Mouse (Mus musculus) MEL (cell line): ENCODE data around the gene Ddx52.

Source experiments
- CHD2 ChIP-seq: IDR thresholded peaks from 2 replicates; pipeline ENCODE4 v1.6.1; 2011; ENCODE audit warnings: low read length, improper control_type of control experiment
- CTCF ChIP-seq, 3 experiments: IDR thresholded peaks in 2 of 3; conservative IDR thresholded peaks in 1 of 3; 2 replicates each; pipeline ENCODE4 v1.5.1; 2011 to 2012; ENCODE audit warnings: low read length in 3 of 3, low read depth in 2 of 3, mild to moderate bottlenecking in 2 of 3, improper control_type of control experiment in 1 of 3, inconsistent platforms in 1 of 3, mixed read lengths in 1 of 3, moderate library complexity in 1 of 3; ENCODE audit not compliant: control insufficient read depth in 1 of 3, insufficient read depth in 1 of 3, poor library complexity in 1 of 3, severe bottlenecking in 1 of 3
- MAFK ChIP-seq: IDR thresholded peaks from 2 replicates; pipeline ENCODE4 v1.6.1; 2011; ENCODE audit warnings: low read depth, mild to moderate bottlenecking, low read length, improper control_type of control experiment, borderline replicate concordance
- MAX ChIP-seq: IDR thresholded peaks from 2 replicates; pipeline ENCODE4 v1.6.1; 2011; ENCODE audit warnings: low read length, improper control_type of control experiment
- POLR2A ChIP-seq, 2 experiments: IDR thresholded peaks; 2 replicates each; pipeline ENCODE4 v1.6.1; 2011 to 2012; ENCODE audit warnings: low read length in 2 of 2, mild to moderate bottlenecking in 2 of 2, control low read depth in 1 of 2, improper control_type of control experiment in 1 of 2, low read depth in 1 of 2, moderate library complexity in 1 of 2; ENCODE audit not compliant: control insufficient read depth in 1 of 2, insufficient read depth in 1 of 2, poor library complexity in 1 of 2
- TAL1 ChIP-seq: IDR thresholded peaks from 2 replicates; pipeline ENCODE4 v1.6.1; 2012; ENCODE audit warnings: mild to moderate bottlenecking, inconsistent platforms, low read length, moderate library complexity, mixed read lengths
- UBTF ChIP-seq: IDR thresholded peaks from 2 replicates; pipeline ENCODE4 v1.6.1; 2012; ENCODE audit warnings: low read depth, mild to moderate bottlenecking, inconsistent platforms, low read length, improper control_type of control experiment, moderate library complexity, borderline replicate concordance; ENCODE audit not compliant: insufficient read depth
- USF1 ChIP-seq: IDR thresholded peaks from 2 replicates; pipeline ENCODE4 v1.6.1; 2014; ENCODE audit warnings: low read depth, mild to moderate bottlenecking, inconsistent platforms, low read length, improper control_type of control experiment, moderate library complexity
- ZNF384 ChIP-seq: IDR thresholded peaks from 2 replicates; pipeline ENCODE4 v1.6.1; 2012; ENCODE audit warnings: low read depth, mild to moderate bottlenecking, inconsistent platforms, low read length, improper control_type of control experiment

DNA sequence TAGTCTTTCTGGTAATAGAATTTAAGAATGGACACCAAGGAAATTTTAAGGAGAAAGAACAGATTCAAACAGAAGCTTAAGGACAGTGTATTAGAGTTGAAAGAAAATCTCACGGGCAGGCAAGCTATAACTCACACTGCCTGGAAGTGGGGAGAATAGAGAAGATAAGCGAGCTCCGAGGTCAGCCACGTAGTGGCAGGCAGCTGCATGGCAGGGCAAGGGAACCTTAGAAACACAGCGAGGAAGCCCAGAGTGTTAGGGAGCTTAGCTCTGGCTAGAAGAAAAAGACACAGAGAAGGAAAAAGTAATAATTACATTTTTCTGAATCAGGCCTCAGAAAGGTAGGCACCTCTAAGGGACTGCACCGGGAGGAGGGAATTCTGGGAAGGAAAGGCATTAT lies 38.1 kb downstream of the Ddx52 start:
- no peak for TF ChIP-seq POLR2A (IDR thresholded peaks at IDR 0.05; ENCODE audit: control insufficient read depth in 1 of 2, insufficient read depth in 1 of 2, low read depth in 1 of 2, low read length in 2 of 2, poor library complexity in 1 of 2)
- no peak for TF ChIP-seq CTCF (IDR thresholded peaks at IDR 0.05 in 2 of 3, conservative IDR thresholded peaks at IDR 0.05 in 1 of 3; ENCODE audit: control insufficient read depth in 1 of 3, insufficient read depth in 1 of 3, low read depth in 2 of 3, low read length in 3 of 3, poor library complexity in 1 of 3, severe bottlenecking in 1 of 3)
- no peak for TF ChIP-seq TAL1
- no peak for TF ChIP-seq MAFK
- no peak for TF ChIP-seq MAX
- no peak for TF ChIP-seq ZNF384
- no peak for TF ChIP-seq UBTF
- TF ChIP-seq CHD2 = no peak
- TF ChIP-seq USF1 = no peak
